Comparison of ENCODE assay signal across 18 mouse cellular contexts in the genomic region with DNA sequence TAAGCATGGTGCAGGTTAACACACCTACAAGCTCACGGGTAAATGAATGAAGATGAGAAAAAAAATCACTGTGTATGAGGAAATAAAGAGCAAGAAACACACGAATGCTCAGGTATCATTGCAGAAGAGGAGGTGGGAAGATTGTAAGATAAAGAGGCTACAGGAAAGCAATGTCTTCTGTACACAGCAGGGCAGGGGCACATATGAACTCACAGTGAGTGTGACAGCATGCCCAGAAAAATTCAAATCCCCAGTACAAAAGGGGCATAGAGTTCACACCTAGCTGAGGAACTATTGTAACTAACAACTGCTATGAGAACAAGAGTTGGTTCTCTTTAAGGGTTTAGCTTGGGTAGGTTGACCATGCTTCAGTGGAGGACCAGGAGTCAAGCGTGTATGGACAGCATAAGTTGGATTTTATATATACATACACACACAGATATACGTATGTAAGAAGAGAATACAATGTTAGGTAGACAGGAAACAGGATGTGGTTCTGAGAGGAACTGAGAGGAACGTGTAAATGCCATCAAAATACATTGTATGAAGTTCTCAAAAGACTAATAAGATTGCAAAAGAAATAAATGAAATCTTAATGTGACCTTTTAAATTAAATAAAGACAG.
A peak's percentile ranks its signal among the peaks of the same experiment; 100 is the strongest.
DNase-seq lines count a peak whose midpoint lies in the region; ATAC-seq lines count a peak whose summit lies in the region.
"Had no signal": no experiment of that assay in that cellular context is flagged by ENCODE, and none has a peak within 500 bp of the region (broad histone marks: within the 10 kb centered on the region; RNA-seq: fewer than 3 reads in every experiment).

No protein-coding gene starts in this region.

- peak; percentile 37 for DNase-seq in thymus, postnatal 0 days (ENCODE audit: low spot score)
- no peak for DNase-seq in thymus, postnatal 14 days
- no peak for DNase-seq in left cerebral cortex, postnatal 4 days
- no peak for DNase-seq in urinary bladder, postnatal 4 days (ENCODE audit: low spot score in 2 of 2)
- DNase-seq: adrenal gland, adult 2 months; adrenal gland, postnatal 25 days; cerebellum, adult 2 months; cerebellum, postnatal 10 days; forebrain, postnatal 0 days; gastrocnemius, postnatal 25 days; heart, postnatal 36 days had no signal

- intact Hi-C loops in left cerebral cortex, postnatal 4 days (cut with DNase I): no loop called here

- 79% methylated on average over 5 of the region's 5 CpGs for WGBS in neural tube, embryonic 15.5 days

- H3K27me3 ChIP-seq in neural tube, embryonic 15.5 days (replicated peaks): no peaks in the 10 kb centered on the region
- H3K27me3 ChIP-seq: forebrain, embryonic 13.5 days; heart, embryonic 12.5 days had no signal

- no peak overlapping the region for H3K27ac ChIP-seq in neural tube, embryonic 15.5 days (replicated peaks)
- H3K27ac ChIP-seq: embryonic facial prominence, embryonic 10.5 days; forebrain, embryonic 13.5 days had no signal

- no peaks in the 10 kb centered on the region for H3K4me1 ChIP-seq in neural tube, embryonic 15.5 days
- H3K4me1 ChIP-seq: forebrain, embryonic 13.5 days; heart, embryonic 12.5 days had no signal

- ATAC-seq in CD4-positive, CD25-positive, alpha-beta regulatory T cell, adult 4 months: peak; percentile 90
- peak; percentile 95 for ATAC-seq in inflammation-experienced regulatory T-cells, adult 6 months
- no peak for ATAC-seq in neural tube, embryonic 15.5 days (ENCODE audit: low FRiP score)
- ATAC-seq: forebrain, embryonic 13.5 days; forebrain, postnatal 0 days; hindbrain, embryonic 16.5 days had no signal

- H3K4me2 ChIP-seq in neural tube, embryonic 15.5 days: no peak overlapping the region
- H3K4me2 ChIP-seq: forebrain, embryonic 13.5 days; heart, embryonic 12.5 days had no signal

- no peak overlapping the region for H3K9ac ChIP-seq in neural tube, embryonic 15.5 days (replicated peaks)
- H3K9ac ChIP-seq: forebrain, embryonic 13.5 days; forebrain, postnatal 0 days; heart, embryonic 12.5 days had no signal

- H3K9me3 ChIP-seq in neural tube, embryonic 15.5 days (replicated peaks): no peaks in the 10 kb centered on the region
- H3K9me3 ChIP-seq: embryonic facial prominence, embryonic 10.5 days; forebrain, embryonic 13.5 days; heart, embryonic 12.5 days had no signal

- no peak overlapping the region for H3K4me3 ChIP-seq in neural tube, embryonic 15.5 days (replicated peaks)
- H3K4me3 ChIP-seq: embryonic facial prominence, embryonic 10.5 days; forebrain, embryonic 13.5 days; heart, embryonic 12.5 days had no signal

- H3K36me3 ChIP-seq in neural tube, embryonic 15.5 days: no peaks in the 10 kb centered on the region
- H3K36me3 ChIP-seq: embryonic facial prominence, embryonic 10.5 days; heart, embryonic 12.5 days had no signal
